Mouse (Mus musculus) ES-E14 (cell line): ENCODE data around the gene Wfdc5. TPM values are rescaled to one million over a fixed set of nuclear protein-coding genes. Genes with fewer than 3 reads are reported as not detected.
"Not testable (repeated sequence)": the region's sequence is repeated elsewhere in the genome, so short reads cannot be mapped to it uniquely, and the experiment has no call there.

Source experiments
- DNase-seq: peaks from one replicate; pipeline ENCODE4 v3.0.0-alpha.2; 2013; ENCODE audit warnings: low read depth, low spot score
- H3K27ac ChIP-seq: 2 replicates; pipeline ENCODE4 v1.5.1; 2012; ENCODE audit warnings: low read depth, mild to moderate bottlenecking, low read length, moderate library complexity, mixed read lengths; ENCODE audit not compliant: poor library complexity, insufficient read depth, severe bottlenecking
- H3K36me3 ChIP-seq: 2 replicates; pipeline ENCODE4 v1.6.1; 2012; ENCODE audit warnings: mild to moderate bottlenecking, low read length, moderate library complexity, mixed read lengths; ENCODE audit not compliant: control insufficient read depth, poor library complexity, insufficient read depth, severe bottlenecking
- H3K4me1 ChIP-seq, 2 experiments: fragments of 150-350 bp in 1 of 2; sonication (generic) in 1 of 2; 2 replicates each; pipeline ENCODE4 v1.6.1; 2012; ENCODE audit warnings: low read length in 2 of 2, mild to moderate bottlenecking in 1 of 2, mixed read lengths in 1 of 2; ENCODE audit not compliant: control insufficient read depth in 2 of 2, insufficient read depth in 2 of 2, poor library complexity in 1 of 2
- H3K4me3 ChIP-seq, 2 experiments: fragments of 150-350 bp in 1 of 2; sonication (generic) in 1 of 2; 2 replicates each; pipeline ENCODE4 v1.5.1; 2012; ENCODE audit warnings: low read length in 2 of 2, low read depth in 1 of 2, mild to moderate bottlenecking in 1 of 2, mixed read lengths in 1 of 2; ENCODE audit not compliant: insufficient read depth in 1 of 2, poor library complexity in 1 of 2, severe bottlenecking in 1 of 2
- H3K9ac ChIP-seq: 2 replicates; pipeline ENCODE4 v1.6.1; 2012; ENCODE audit warnings: low read depth, mild to moderate bottlenecking, low read length, mixed read lengths; ENCODE audit not compliant: poor library complexity, insufficient read depth, severe bottlenecking
- H3K9me3 ChIP-seq: fragments of 150-350 bp; sonication (generic); 2 replicates; pipeline ENCODE4 v1.6.1; 2012; ENCODE audit warnings: low read depth, mild to moderate bottlenecking, low read length; ENCODE audit not compliant: control insufficient read depth, insufficient read depth
- CHD2 ChIP-seq: IDR thresholded peaks from 2 replicates; pipeline ENCODE4 v1.6.1; 2014; ENCODE audit warnings: mild to moderate bottlenecking, low read depth, low read length, inconsistent platforms
- HCFC1 ChIP-seq: IDR thresholded peaks from 2 replicates; pipeline ENCODE4 v1.6.1; 2012; ENCODE audit warnings: low read length, inconsistent platforms, borderline replicate concordance; ENCODE audit not compliant: insufficient read depth
- MAFK ChIP-seq: IDR thresholded peaks from 2 replicates; pipeline ENCODE4 v1.6.1; 2014; ENCODE audit warnings: mild to moderate bottlenecking, low read depth, low read length, inconsistent platforms; ENCODE audit not compliant: insufficient read depth
- ZC3H11A ChIP-seq: IDR thresholded peaks from 2 replicates; pipeline ENCODE4 v1.6.1; 2012; ENCODE audit warnings: low read depth, mild to moderate bottlenecking, inconsistent platforms, low read length, borderline replicate concordance
- ZNF384 ChIP-seq: IDR thresholded peaks from 2 replicates; pipeline ENCODE4 v1.6.1; 2012; ENCODE audit warnings: low read depth, low read length, inconsistent platforms
- in situ Hi-C, 2 experiments: fragments of 600-800 bp; cut with MboI; formaldehyde crosslinking; loops; one replicate each; pipeline ENCODE4 v1.15.1; 2025; ENCODE audit warnings: low sequenced_read_pairs in 2 of 2, inconsistent platforms in 1 of 2; ENCODE audit not compliant: unreplicated experiment in 2 of 2
- total RNA-seq: library from RNA; depleted of rRNA; stranded (reverse); fragments of 300-350 nt; gene quantifications from 2 replicates; pipeline ENCODE4 v1.2.3, GENCODE M21; 2012

Wfdc5 gene
- total RNA-seq, 1 experiment = not detected

DNA sequence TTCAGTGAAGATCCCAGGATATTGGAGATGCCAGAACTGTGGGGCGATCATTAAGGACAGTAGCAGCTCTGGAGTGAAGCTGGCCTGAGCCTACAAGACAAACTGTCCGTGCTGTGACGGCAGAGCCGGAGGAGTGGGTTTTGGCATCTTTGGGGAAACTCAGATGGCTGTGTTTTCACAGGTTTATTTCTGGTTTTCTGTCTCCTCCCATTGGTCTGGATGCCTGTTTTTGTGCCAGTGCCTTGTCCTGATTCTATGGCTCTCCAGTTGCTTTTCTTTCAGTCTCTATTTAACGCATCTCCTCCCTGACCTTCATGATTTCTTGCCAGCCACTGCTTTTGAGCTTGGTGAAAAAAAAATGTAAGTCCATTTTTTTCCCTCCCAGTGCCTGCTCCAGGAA, 30.2 kb upstream of the Wfdc5 start:
- no peak for DNase-seq
- Histone ChIP-seq H3K36me3 (no peaks in the 10 kb centered on the region), H3K9me3 (no peaks in the 10 kb centered on the region), H3K4me1 (no peaks in the 10 kb centered on the region), H3K4me3 (no peak overlapping the region), H3K9ac (no peak overlapping the region), H3K27ac (no peak overlapping the region)
- TF ChIP-seq MAFK = no peak
- TF ChIP-seq ZNF384 = no peak
- in situ Hi-C loops = no loop called here

DNA sequence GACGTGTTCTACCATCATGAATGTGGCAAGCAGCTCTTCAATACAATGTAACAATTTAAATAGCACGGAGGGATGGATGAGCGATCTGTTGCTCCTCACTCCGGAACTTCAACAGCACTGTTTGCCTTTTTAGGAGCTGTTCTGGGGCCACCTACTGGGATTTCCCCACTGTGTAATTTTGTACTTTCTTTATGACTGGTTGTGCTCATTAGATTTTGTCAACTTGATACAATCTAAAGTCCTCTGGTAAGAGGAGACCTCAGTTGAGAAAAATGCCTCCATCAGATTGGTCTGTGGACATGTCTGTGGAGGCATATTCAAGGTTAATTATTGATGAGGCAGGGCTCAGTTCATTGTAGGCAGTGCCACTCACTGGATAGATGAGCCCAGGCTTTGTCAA, 28.4 kb upstream of the Wfdc5 start:
- in situ Hi-C loops = no loop called here
- no peaks in the 10 kb centered on the region for H3K4me1 ChIP-seq
- no peaks in the 10 kb centered on the region for H3K36me3 ChIP-seq
- H3K9ac ChIP-seq = no peak overlapping the region
- no peaks in the 10 kb centered on the region for H3K9me3 ChIP-seq
- no peak for DNase-seq
- no peak overlapping the region for H3K4me3 ChIP-seq
- H3K27ac ChIP-seq = no peak overlapping the region
- no peak for TF ChIP-seq ZC3H11A
- TF ChIP-seq HCFC1 = no peak
- TF ChIP-seq CHD2 = no peak
- TF ChIP-seq ZNF384 = no peak
- TF ChIP-seq MAFK = no peak

DNA sequence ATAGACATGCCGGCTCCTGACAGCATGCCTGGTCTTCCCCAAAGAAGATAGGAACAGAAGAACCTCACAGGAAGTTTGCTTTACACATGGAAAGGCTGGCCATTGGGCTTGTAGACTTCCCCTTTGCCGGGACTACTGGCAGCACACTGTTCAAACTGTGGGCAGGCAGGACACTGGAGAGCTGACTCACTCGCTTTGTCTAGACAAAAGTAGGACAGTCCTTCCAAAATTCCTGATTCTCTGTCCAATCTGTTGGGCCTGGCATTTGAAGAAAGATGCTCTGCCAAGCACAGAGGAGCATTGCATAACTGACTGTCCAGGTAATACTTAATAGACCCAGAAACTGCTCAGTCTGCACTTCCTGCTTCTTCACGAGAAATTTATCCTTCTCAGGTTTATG, 24.1 kb upstream of the Wfdc5 start:
- in situ Hi-C loops = no loop called here
- Histone ChIP-seq H3K36me3 (no peaks in the 10 kb centered on the region), H3K4me3 (no peak overlapping the region), H3K9ac (no peak overlapping the region), H3K27ac (no peak overlapping the region), H3K9me3 (no peaks in the 10 kb centered on the region), H3K4me1 (no peaks in the 10 kb centered on the region)
- no peak for TF ChIP-seq HCFC1
- no peak for TF ChIP-seq MAFK
- TF ChIP-seq ZNF384 = no peak
- no peak for TF ChIP-seq ZC3H11A
- no peak for TF ChIP-seq CHD2
- no peak for DNase-seq

DNA sequence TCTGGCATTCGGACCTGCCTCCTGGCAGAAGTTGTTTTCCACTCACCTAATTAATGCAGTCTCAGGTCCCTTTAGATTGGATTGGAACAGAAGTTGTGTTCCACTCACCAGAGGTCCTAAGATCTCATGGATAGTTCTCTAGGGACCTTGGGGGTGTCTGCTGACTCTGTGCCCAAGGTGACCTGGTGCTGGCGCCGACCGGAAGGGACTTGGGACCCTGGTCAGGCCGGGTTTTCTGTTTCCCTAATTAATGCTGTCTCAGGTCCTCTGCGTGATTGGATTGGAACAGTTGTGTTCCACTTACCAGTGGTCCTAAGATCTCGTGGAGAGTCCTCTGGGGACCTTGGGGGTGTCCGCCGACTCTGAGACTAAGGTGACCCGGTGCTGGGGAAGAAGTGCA, 23.5 kb upstream of the Wfdc5 start:
- H3K36me3 ChIP-seq, H3K4me1 ChIP-seq, DNase-seq, H3K9me3 ChIP-seq, in situ Hi-C loops, H3K9ac ChIP-seq, H3K4me3 ChIP-seq, H3K27ac ChIP-seq: not testable (repeated sequence)

DNA sequence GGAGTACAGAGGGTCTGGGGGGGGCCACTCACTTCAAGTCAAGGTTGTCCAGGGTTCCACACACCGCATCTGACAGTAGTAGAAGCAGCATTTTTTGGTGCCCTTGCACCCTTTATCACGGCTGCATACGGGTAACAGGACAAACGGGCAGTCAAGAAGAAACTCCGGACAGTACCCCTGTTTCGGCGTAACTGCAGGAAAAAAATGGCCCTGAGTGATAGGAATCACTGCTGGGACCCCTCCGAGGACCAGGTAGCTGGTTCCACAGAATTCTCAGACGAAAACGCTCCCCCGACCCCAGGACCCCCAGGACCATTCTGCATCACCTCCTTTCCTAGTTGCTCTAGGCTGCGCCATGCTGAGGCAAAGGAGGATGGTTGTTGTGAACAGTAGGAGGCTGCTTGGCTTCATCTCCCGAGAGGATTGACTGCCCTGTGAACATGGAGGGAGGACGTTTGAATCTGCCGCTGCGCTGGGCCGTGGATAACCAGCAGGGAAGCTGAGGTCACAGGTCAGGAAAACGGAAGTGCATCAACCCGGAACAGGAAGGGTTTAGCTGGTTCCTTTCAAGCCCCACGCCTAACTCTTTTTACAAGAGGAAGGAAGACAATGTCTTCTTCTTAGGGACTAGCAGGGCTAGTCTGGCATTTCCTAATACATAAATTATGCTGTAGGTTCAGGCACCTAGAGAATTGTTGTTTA, 17.2 kb upstream of the Wfdc5 start, which contains the start of gene Wfdc15a:
Wfdc15a (minus strand) TSS at position 505 of the 702 bp plus-strand sequence.
- no peak within 1 kb of the TSS for H3K9ac ChIP-seq

More for the DNA sequence above, 17.2 kb upstream of the Wfdc5 start, which contains the start of gene Wfdc15a:
- Histone ChIP-seq H3K4me1 (no peaks in the 10 kb centered on the region; a peak in 1 of 4 replicates), H3K9me3 (no peaks in the 10 kb centered on the region), H3K27ac (no peak within 1 kb of the TSS), H3K36me3 (no peaks in the 10 kb centered on the region), H3K4me3 (no peak within 1 kb of the TSS)
- no peak for TF ChIP-seq ZNF384
- no peak for TF ChIP-seq ZC3H11A
- no peak for TF ChIP-seq HCFC1
- TF ChIP-seq CHD2 = no peak
- TF ChIP-seq MAFK = no peak
- DNase-seq = no peak
- in situ Hi-C loops = no loop called here
